Mouse (Mus musculus) kidney, adult 2 months (tissue): ENCODE results near the gene Gipc1.

Experiments
- CTCF ChIP-seq: fragments of 200-500 bp; conservative IDR thresholded peaks from 2 replicates; pipeline ENCODE4 v1.5.1; 2011; ENCODE audit warnings: low read depth, mild to moderate bottlenecking, control low read depth, low read length, moderate library complexity, mixed read lengths; ENCODE audit not compliant: insufficient read depth, insufficient read length
- POLR2A ChIP-seq: fragments of 200-500 bp; IDR thresholded peaks from one replicate; pipeline ENCODE4 v1.6.1; 2011; ENCODE audit warnings: low read depth, low read length, control low read depth

DNA sequence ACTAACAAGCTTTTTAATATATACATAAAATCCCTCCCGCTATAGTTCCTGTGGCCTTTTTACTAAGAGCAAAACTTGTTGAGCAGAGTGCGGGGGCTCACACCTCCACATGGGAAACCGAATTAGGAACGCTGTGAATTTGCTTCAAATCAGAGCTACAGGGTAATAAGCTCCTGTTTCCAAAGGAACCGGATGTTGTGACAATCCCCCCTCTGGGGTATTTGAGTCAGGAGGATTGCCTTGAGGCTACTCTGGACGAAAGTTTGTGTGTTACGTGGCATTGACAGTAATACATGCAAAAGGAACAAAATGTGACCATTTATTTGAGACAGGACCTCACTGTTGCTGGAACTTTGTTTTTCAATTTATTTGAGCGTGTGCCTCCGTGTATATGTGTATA lies 43.4 kb upstream of the Gipc1 start:
- TF ChIP-seq POLR2A (no peak), CTCF (no peak)
